Mouse (Mus musculus): Measurements from ENCODE around the gene Hpdl. TPM values are rescaled to one million over a fixed set of nuclear protein-coding genes. Genes with fewer than 3 reads are reported as not detected.

Gene Hpdl
- polyA plus RNA-seq, 1 experiment: 0.58 TPM

DNA sequence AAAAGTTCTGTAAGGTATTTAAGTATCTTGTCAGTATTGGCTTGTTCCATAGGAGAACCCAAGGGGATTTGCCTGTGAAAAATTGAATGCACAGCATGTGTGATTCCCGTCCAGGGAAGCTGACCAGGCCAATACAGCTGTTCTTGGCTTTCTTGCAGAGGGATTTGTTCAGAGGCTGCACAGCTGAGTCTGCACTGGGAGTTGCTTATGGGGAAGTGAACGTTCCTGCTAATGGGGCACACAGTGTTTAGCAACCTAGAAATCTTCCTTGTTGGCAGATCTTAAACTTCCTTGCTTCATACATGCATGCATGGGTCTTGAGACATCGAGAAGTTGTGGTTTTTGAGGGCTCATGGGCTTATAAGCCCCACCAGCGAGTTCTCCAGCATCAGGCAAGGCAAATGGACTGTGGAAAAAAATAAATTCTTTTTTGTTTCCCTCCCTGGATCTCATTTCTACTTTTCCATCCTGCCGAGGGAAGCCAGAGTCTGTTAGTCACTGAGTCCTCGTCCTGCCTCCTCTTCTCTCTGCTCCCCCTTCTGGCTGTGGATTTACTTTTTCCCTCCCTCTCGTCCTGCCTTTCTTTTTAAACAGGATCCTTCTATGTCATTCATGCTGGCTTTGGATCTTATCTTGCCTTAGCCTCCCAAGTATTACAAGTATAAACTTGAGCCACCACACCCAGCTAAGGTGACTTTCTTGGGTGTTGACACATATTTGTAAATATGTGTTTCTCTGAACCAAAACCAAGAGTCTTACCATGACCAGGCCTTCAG is 33.3 kb downstream of the Hpdl start:
- 38% methylated on average over 7 of the region's 7 CpGs for WGBS
- TF ChIP-seq POLR2A (IDR thresholded peaks at IDR 0.05; ENCODE audit: control insufficient read depth, extremely low read depth, insufficient read depth, low read length, poor library complexity): no peak
- TF ChIP-seq CTCF (IDR thresholded peaks at IDR 0.05; ENCODE audit: borderline replicate concordance, control insufficient read depth, extremely low read depth, insufficient read depth, low read length, poor library complexity): no peak
- Histone ChIP-seq H3K36me3 (ENCODE audit: control insufficient read depth, insufficient read depth, low read length) (no peaks in the 10 kb centered on the region), H3K4me3 (ENCODE audit: control insufficient read depth, insufficient read depth, low read length) (no peak overlapping the region), H3K27me3 (ENCODE audit: control insufficient read depth, insufficient read depth, low read length) (no peaks in the 10 kb centered on the region), H3K4me1 (replicated peaks; ENCODE audit: control insufficient read depth, insufficient read depth, low read length) (no peaks in the 10 kb centered on the region), H3K27ac (ENCODE audit: control insufficient read depth, insufficient read depth, low read length) (no peak overlapping the region)
- DNase-seq: no peak

DNA sequence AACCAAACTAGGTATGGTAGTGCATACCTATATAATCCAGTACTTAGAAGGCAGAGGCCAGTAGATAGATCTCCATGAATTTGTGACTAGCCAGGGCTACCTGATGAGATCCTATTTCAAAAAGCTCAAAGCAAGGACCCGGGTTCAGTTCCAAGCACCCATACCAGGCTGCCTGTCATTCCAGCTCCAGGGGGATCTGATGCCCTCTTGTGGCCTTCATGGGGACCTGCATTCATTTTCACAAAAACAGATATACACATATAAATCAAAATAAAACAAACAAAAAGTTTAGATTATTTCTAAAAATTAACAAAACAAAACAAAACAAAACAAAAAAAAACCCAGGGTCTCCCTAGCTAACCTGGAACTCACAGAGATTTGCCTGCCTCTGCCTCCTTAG is 34.9 kb downstream of the Hpdl start:
- DNase-seq: no peak
- Histone ChIP-seq H3K36me3 (ENCODE audit: control insufficient read depth, insufficient read depth, low read length) (no peaks in the 10 kb centered on the region), H3K27me3 (ENCODE audit: control insufficient read depth, insufficient read depth, low read length) (no peaks in the 10 kb centered on the region), H3K27ac (ENCODE audit: control insufficient read depth, insufficient read depth, low read length) (no peak overlapping the region), H3K4me3 (ENCODE audit: control insufficient read depth, insufficient read depth, low read length) (no peak overlapping the region), H3K4me1 (replicated peaks; ENCODE audit: control insufficient read depth, insufficient read depth, low read length) (no peaks in the 10 kb centered on the region)
- no peak for TF ChIP-seq CTCF (IDR thresholded peaks at IDR 0.05; ENCODE audit: borderline replicate concordance, control insufficient read depth, extremely low read depth, insufficient read depth, low read length, poor library complexity)
- 93% methylated on average over 1 of the region's 1 CpGs for WGBS

DNA sequence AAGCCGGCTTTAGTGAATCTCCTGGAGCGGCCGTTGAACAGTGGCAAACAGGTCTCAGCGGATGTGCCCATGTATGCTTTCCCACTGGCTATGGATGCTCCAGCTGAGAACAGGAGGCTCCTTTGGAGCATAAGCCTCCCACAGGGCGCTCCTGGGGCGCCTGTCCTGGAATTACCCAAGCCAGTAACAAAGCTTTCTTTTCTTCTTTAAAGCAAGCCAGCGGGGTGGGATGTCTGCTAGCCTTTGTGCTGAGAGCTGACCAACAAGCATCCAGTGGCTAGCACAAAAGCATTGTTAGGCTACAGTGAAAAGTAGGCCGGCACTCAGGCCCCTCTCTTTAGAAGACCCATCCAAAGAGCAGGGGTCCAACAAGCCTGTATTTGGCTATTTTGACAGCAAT is 39.3 kb downstream of the Hpdl start:
- DNase-seq: no peak
- Histone ChIP-seq H3K27ac (ENCODE audit: control insufficient read depth, insufficient read depth, low read length) (no peak overlapping the region), H3K36me3 (ENCODE audit: control insufficient read depth, insufficient read depth, low read length) (no peaks in the 10 kb centered on the region), H3K4me1 (replicated peaks; ENCODE audit: control insufficient read depth, insufficient read depth, low read length) (no peaks in the 10 kb centered on the region), H3K27me3 (ENCODE audit: control insufficient read depth, insufficient read depth, low read length) (no peaks in the 10 kb centered on the region), H3K4me3 (ENCODE audit: control insufficient read depth, insufficient read depth, low read length) (no peak overlapping the region)
- 96% methylated on average over 8 of the region's 8 CpGs for WGBS
- TF ChIP-seq CTCF (IDR thresholded peaks at IDR 0.05; ENCODE audit: borderline replicate concordance, control insufficient read depth, extremely low read depth, insufficient read depth, low read length, poor library complexity) (no peak), POLR2A (IDR thresholded peaks at IDR 0.05; ENCODE audit: control insufficient read depth, extremely low read depth, insufficient read depth, low read length, poor library complexity) (no peak)

DNA sequence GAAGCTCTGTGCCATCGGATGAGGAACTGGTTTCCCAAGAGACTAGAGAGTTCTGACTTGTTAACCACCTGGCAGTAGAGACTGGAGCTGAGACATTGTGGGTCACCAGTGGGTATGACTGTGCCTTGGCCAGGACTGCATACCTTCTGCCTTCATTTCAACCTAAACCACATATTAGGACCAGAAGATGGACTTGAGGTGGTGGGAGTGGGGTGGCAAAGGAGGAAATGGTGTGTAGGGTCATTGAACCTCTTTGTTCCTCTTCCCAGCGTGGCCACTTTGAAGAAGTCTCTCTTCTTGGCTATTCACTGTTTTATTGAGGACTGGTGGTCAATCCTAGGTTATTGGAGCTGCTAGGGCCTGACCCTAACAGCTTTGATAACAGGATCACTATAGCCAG is 40.1 kb downstream of the Hpdl start:
- no peak for DNase-seq
- TF ChIP-seq CTCF (IDR thresholded peaks at IDR 0.05; ENCODE audit: borderline replicate concordance, control insufficient read depth, extremely low read depth, insufficient read depth, low read length, poor library complexity) (no peak), POLR2A (IDR thresholded peaks at IDR 0.05; ENCODE audit: control insufficient read depth, extremely low read depth, insufficient read depth, low read length, poor library complexity) (no peak)
- WGBS: 89% methylated on average over 2 of the region's 2 CpGs
- no peak overlapping the region for H3K27ac ChIP-seq (ENCODE audit: control insufficient read depth, insufficient read depth, low read length)
- H3K4me1 ChIP-seq (replicated peaks; ENCODE audit: control insufficient read depth, insufficient read depth, low read length): no peaks in the 10 kb centered on the region
- no peak overlapping the region for H3K4me3 ChIP-seq (ENCODE audit: control insufficient read depth, insufficient read depth, low read length)
- no peaks in the 10 kb centered on the region for H3K27me3 ChIP-seq (ENCODE audit: control insufficient read depth, insufficient read depth, low read length)
- H3K36me3 ChIP-seq (ENCODE audit: control insufficient read depth, insufficient read depth, low read length): no peaks in the 10 kb centered on the region

DNA sequence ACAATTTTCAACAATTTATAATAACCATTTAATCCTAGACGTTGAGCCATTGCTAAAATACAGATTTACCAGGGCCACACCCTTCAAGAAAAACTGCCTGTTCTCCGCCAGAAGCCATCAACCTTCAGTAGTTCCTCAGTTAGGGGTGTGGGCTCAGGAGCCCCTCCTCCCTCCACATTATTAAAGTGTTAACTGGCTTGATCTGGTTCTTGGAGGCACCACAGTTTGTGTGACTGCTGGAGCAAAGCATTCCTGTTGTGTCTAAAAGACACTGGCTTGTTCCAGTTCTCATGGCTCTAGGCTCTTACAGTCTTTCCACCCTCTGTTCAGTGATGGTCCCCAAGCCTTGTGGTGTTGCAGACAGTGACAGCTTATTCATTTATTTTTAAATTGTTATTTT is 41.0 kb downstream of the Hpdl start:
- H3K27me3 ChIP-seq (ENCODE audit: control insufficient read depth, insufficient read depth, low read length): no peaks in the 10 kb centered on the region
- H3K27ac ChIP-seq (ENCODE audit: control insufficient read depth, insufficient read depth, low read length): no peak overlapping the region
- whole genome bisulfite sequencing: 86% methylated on average over 2 of the region's 2 CpGs
- H3K4me3 ChIP-seq (ENCODE audit: control insufficient read depth, insufficient read depth, low read length): no peak overlapping the region
- no peaks in the 10 kb centered on the region for H3K36me3 ChIP-seq (ENCODE audit: control insufficient read depth, insufficient read depth, low read length)
- H3K4me1 ChIP-seq (replicated peaks; ENCODE audit: control insufficient read depth, insufficient read depth, low read length): no peaks in the 10 kb centered on the region
- TF ChIP-seq POLR2A (IDR thresholded peaks at IDR 0.05; ENCODE audit: control insufficient read depth, extremely low read depth, insufficient read depth, low read length, poor library complexity): no peak
- TF ChIP-seq CTCF (IDR thresholded peaks at IDR 0.05; ENCODE audit: borderline replicate concordance, control insufficient read depth, extremely low read depth, insufficient read depth, low read length, poor library complexity): no peak
- DNase-seq: no peak

DNA sequence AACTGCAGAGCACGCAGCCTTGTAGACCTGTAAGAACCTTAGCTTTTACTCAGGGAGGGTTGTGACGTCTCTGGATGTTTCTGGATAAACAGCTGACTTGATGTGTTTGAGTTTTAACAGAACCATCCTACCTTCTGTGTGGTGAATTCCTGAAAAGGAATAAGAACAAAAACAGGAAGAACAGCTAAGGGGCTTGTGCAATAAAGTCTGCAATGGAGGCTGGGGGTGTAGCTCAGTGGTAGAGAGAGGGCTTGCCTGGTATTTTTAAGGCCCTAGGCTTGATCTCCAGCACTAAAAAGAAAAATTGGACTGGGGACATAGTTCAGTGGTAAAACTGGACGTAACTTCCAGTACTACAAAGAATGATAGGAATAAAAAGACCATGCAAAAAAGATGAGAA is 44.4 kb downstream of the Hpdl start:
- Histone ChIP-seq H3K4me3 (ENCODE audit: control insufficient read depth, insufficient read depth, low read length) (no peak overlapping the region), H3K4me1 (replicated peaks; ENCODE audit: control insufficient read depth, insufficient read depth, low read length) (no peaks in the 10 kb centered on the region), H3K36me3 (ENCODE audit: control insufficient read depth, insufficient read depth, low read length) (no peaks in the 10 kb centered on the region), H3K27ac (ENCODE audit: control insufficient read depth, insufficient read depth, low read length) (no peak overlapping the region), H3K27me3 (ENCODE audit: control insufficient read depth, insufficient read depth, low read length) (no peaks in the 10 kb centered on the region)
- no peak for TF ChIP-seq CTCF (IDR thresholded peaks at IDR 0.05; ENCODE audit: borderline replicate concordance, control insufficient read depth, extremely low read depth, insufficient read depth, low read length, poor library complexity)
- TF ChIP-seq POLR2A (IDR thresholded peaks at IDR 0.05; ENCODE audit: control insufficient read depth, extremely low read depth, insufficient read depth, low read length, poor library complexity): no peak
- DNase-seq: no peak
- WGBS: 96% methylated on average over 3 of the region's 3 CpGs

DNA sequence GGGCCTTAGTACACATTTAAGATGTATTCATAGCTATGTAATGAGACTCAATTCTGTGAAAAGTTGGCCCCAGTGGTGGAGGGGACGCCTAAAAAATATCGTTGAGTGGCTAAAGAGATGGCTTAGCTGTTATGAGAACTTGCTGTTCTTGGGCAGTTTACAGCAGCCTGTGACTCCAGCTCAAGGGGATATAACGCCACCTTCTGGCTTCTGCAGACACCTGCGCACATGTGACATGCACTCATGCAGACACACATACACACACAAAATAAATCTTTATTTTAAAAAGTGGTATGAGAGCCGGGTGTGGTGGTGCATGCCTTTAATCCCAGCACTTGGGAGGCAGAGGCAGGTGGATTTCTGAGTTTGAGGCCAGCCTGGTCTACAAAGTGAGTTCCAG is 45.1 kb downstream of the Hpdl start:
- Histone ChIP-seq H3K4me3 (ENCODE audit: control insufficient read depth, insufficient read depth, low read length) (no peak overlapping the region), H3K27ac (ENCODE audit: control insufficient read depth, insufficient read depth, low read length) (no peak overlapping the region), H3K4me1 (replicated peaks; ENCODE audit: control insufficient read depth, insufficient read depth, low read length) (no peaks in the 10 kb centered on the region), H3K36me3 (ENCODE audit: control insufficient read depth, insufficient read depth, low read length) (no peaks in the 10 kb centered on the region), H3K27me3 (ENCODE audit: control insufficient read depth, insufficient read depth, low read length) (no peaks in the 10 kb centered on the region)
- DNase-seq: no peak
- no peak for TF ChIP-seq POLR2A (IDR thresholded peaks at IDR 0.05; ENCODE audit: control insufficient read depth, extremely low read depth, insufficient read depth, low read length, poor library complexity)
- TF ChIP-seq CTCF (IDR thresholded peaks at IDR 0.05; ENCODE audit: borderline replicate concordance, control insufficient read depth, extremely low read depth, insufficient read depth, low read length, poor library complexity): no peak
- WGBS: 96% methylated on average over 5 of the region's 5 CpGs

Other genes with a start within 250 kb of the Hpdl start
- gene Ccdc17, start 225.1 kb downstream of the Hpdl start, polyA plus RNA-seq (2012; rRNA removed): 7.3 and 9.9 TPM in 2 replicates
- 14.2 and 15.8 TPM in 2 replicates for gene Nasp, start 193.8 kb downstream of the Hpdl start, polyA plus RNA-seq (2012; rRNA removed)
- gene Akr1a1, start 170.0 kb downstream of the Hpdl start, polyA plus RNA-seq (2012; rRNA removed): 490 and 565 TPM in 2 replicates
- gene Prdx1, start 136.2 kb downstream of the Hpdl start, polyA plus RNA-seq (2012; rRNA removed): 61.8 and 99.5 TPM in 2 replicates
- 10.5 and 10.8 TPM in 2 replicates for gene Mmachc, start 113.3 kb downstream of the Hpdl start, polyA plus RNA-seq (2012; rRNA removed)
- gene Ccdc163, start 113.2 kb downstream of the Hpdl start, polyA plus RNA-seq (2012; rRNA removed): 46.0 and 48.2 TPM in 2 replicates
- 4.4 and 5.0 TPM in 2 replicates for gene Tesk2, start 100.8 kb downstream of the Hpdl start, polyA plus RNA-seq (2012; rRNA removed)
- 42.8 and 44.8 TPM in 2 replicates for gene Toe1, start 14.1 kb downstream of the Hpdl start, polyA plus RNA-seq (2012; rRNA removed)
- 31.6 and 32.0 TPM in 2 replicates for gene Mutyh, start 14.0 kb downstream of the Hpdl start, polyA plus RNA-seq (2012; rRNA removed)
- gene Zswim5, start 55.7 kb upstream of the Hpdl start, polyA plus RNA-seq (2012; rRNA removed): 0.20 and 0.22 TPM in 2 replicates
- gene Urod, start 172.7 kb upstream of the Hpdl start, polyA plus RNA-seq (2012; rRNA removed): 88.5 and 100 TPM in 2 replicates
- gene Hectd3, start 173.6 kb upstream of the Hpdl start, polyA plus RNA-seq (2012; rRNA removed): 104 and 113 TPM in 2 replicates
- 5.4 and 6.1 TPM in 2 replicates for gene Eif2b3, start 197.7 kb upstream of the Hpdl start, polyA plus RNA-seq (2012; rRNA removed)

Measured in thymus, adult 2 months (tissue).